Mouse (Mus musculus): ENCODE results near the gene Carmil1. TPM values are rescaled to one million over a fixed set of nuclear protein-coding genes. Genes with fewer than 3 reads are reported as not detected.

The Carmil1 gene
- total RNA-seq, 2 experiments from 2014 or later, result 2.9 to 3.8 TPM

GRCm38 (mm10) chr13:24264760-24265159, 15.8 kb downstream of the Carmil1 start:
- DNase-seq, result no peak
- intact Hi-C loops (cut with DNase I; ENCODE audit: low total_unique reads), result no loop called here

DNA sequence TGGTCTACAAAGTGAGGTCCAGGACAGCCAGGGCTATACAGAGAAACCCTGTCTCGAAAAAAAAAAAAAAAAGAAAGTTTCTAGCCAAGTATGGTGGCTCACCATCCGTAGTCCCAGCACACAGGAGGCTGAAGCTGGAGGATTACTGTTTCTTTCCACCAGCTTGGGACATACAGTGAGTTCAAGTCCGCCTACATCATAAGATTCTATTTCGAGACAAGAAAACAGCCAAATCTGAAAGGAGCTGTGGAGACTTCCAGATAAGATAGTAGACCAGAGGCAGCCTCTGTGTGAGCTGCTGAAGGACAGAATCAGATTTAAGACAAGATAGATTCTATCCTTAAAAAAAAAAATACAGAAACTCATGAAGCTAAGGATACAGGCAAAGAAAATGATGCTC, 17.0 kb downstream of the Carmil1 start:
- intact Hi-C loops (cut with DNase I; ENCODE audit: low total_unique reads), result no loop called here

GRCm38 (mm10) chr13:24260751-24261591, 19.6 kb downstream of the Carmil1 start:
- intact Hi-C loops (cut with DNase I; ENCODE audit: low total_unique reads), result no loop called here

More for the DNA sequence above, 17.0 kb downstream of the Carmil1 start:
- no peak for DNase-seq

GRCm38 (mm10) chr13:24257809-24258208, 22.8 kb downstream of the Carmil1 start:
- no peak for DNase-seq
- intact Hi-C loops (cut with DNase I; ENCODE audit: low total_unique reads), result no loop called here

More at GRCm38 (mm10) chr13:24260751-24261591, 19.6 kb downstream of the Carmil1 start:
- DNase-seq, result no peak

GRCm38 (mm10) chr13:24253989-24254388, 26.6 kb downstream of the Carmil1 start:
- intact Hi-C loops (cut with DNase I; ENCODE audit: low total_unique reads), result no loop called here
- peak; percentile 18 for DNase-seq

GRCm38 (mm10) chr13:24253551-24253950, 27.0 kb downstream of the Carmil1 start:
- DNase-seq, result no peak
- intact Hi-C loops (cut with DNase I; ENCODE audit: low total_unique reads), result no loop called here

DNA sequence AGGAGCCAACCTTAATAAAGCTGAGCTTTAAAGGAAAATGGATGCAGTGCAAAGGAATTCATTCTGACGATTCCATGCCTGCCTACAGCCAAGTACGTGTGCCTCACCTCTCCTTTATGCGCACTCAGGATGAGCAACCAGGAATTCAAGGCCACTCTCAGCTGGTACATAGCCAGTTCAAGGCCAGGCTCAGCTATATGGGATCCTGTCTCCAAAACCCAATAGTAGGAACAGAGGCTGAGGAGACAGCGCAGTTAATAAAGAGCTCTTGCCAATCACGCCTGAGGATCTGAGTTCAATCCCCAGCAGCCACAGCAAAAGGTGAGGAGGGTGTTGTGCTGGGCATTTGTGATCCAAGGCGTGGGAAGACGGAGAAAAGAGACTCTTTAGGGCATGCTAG, 29.4 kb downstream of the Carmil1 start:
- DNase-seq, result no peak
- intact Hi-C loops (cut with DNase I; ENCODE audit: low total_unique reads), result no loop called here

GRCm38 (mm10) chr13:24247928-24248327, 32.7 kb downstream of the Carmil1 start:
- intact Hi-C loops (cut with DNase I; ENCODE audit: low total_unique reads), result no loop called here
- no peak for DNase-seq

DNA sequence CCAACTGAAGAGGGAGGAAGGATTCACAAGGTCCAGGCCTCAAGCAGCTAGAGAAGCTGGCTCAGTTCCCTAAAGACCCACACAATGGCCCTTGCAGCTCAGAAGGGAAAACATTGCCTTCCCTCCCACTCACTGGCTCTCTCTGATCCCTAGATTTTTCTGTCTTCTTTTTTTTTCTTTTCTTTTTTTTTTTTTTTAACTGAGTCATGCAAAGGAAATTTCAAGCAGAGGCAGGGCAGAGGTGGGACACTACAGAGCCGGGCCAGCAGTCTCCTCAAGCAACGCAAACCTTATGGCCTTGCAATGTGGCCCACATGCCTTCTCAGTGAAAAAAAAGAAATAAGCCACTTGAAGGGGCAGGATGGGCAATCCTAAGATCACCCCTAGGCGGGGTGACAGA, 33.2 kb downstream of the Carmil1 start:
- intact Hi-C loops (cut with DNase I; ENCODE audit: low total_unique reads), result no loop called here
- no peak for DNase-seq

- DNase-seq, result no peak
- intact Hi-C loops (cut with DNase I; ENCODE audit: low total_unique reads), result no loop called here
These were observed 34.3 kb downstream of the Carmil1 start for GRCm38 (mm10) chr13:24246266-24246665.

- no peak for DNase-seq
- intact Hi-C loops (cut with DNase I; ENCODE audit: low total_unique reads), result no loop called here
These were observed 36.0 kb downstream of the Carmil1 start for GRCm38 (mm10) chr13:24244613-24245012.

DNA sequence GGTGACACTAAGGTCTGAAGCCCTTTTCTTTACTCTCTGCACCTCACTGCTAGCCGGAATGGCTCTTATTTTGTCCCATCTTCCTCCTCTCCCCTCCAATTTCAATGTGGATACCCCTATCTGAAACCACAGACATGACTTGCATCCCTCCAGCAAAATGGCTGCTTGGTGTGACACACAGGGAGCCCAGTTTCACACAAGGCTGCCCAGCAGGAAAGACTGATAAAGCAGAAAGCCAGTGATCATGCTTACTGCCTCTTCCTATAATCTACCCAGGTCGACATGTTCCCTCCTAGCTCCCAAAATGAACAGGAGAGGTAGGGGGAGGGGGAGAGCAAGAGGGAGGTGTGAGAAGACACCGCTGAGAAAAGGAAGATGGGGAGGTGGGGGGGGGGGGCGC, 36.6 kb downstream of the Carmil1 start:
- intact Hi-C loops (cut with DNase I; ENCODE audit: low total_unique reads), result no loop called here
- DNase-seq, result no peak

DNA sequence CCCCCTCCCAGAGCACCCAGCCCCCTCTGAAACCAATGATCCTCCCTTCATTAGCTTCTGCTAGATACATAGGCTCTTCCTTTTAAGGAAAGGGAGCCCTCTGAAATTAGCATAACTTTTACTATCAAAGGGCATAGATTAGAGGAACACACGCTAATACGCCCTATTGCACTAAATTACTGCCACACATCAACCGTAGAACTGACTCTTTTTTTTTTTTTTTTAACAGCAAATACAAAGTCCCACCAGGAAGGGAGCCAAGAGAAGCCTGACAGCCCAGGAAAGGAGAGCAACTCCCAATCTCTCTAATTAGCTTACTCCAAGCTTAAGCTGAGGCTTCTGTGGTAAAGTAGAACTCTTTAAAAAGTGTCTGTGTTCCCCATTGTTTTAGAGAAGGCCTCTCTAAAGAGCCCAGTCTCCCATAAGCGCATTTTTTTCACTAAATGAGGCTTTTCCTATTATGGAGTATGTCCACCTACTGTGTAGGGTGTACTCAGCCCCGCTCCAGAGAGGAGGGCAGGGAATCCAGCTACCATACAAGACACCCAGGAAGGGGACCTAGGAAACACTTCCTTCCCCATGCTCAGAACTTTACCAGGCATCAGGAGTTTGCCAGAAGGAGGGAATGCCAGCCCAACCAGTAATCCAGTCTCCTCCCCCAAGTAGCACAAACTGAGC, 38.0 kb downstream of the Carmil1 start:
- intact Hi-C loops (cut with DNase I; ENCODE audit: low total_unique reads), result no loop called here
- DNase-seq, result no peak

GRCm38 (mm10) chr13:24241201-24241600, 39.4 kb downstream of the Carmil1 start:
- no peak for DNase-seq
- intact Hi-C loops (cut with DNase I; ENCODE audit: low total_unique reads), result no loop called here

DNA sequence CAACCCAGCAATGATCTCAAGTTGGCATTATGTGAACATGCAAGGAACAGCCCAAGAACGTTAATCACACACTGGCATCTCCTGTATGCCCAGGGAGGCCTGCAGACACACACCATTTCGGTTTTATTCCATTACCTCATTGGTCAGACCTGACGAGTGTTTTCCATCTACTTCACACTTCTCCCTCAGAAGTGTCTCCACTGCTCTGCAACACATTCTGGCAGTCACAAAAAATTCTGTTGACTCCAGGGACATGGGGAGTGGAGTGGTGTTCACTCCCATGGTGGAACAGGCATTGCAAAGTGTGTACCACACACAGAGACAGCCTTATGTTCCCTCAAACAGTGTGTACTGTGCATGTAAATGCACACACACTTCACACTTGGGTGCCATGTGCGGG, 40.2 kb downstream of the Carmil1 start:
- intact Hi-C loops (cut with DNase I; ENCODE audit: low total_unique reads), result no loop called here
- DNase-seq, result no peak

DNA sequence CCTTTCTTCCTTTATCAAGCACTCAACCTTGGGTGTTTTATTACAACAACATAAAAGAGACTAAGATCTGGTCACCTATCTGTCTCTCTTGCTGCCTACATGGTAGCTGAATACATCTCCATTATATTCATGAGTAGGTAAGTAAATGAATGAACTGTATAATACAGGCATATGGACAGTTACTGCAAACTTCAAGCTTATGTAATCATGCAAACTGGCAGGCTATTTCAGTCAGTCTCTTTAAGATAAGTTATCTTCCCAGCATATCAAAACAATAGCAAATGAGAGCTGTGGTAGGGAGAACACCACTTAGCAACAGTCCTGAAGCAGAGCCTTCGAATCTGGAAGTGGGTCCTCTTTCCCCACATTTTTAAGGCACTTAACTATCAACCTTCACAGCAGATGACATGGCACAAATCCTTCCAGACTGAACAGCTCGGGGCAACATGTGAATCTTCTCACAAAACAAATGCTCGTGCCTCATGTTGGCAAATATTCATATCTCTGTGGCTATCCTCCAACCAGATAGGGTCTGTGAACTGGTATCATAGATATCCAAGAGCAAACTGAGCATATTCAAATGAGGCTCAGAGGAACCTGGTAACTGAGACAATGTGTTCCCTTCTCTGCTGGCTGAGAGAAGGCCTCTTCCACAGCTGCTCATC, 42.0 kb downstream of the Carmil1 start:
- intact Hi-C loops (cut with DNase I; ENCODE audit: low total_unique reads), result no loop called here
- DNase-seq, result no peak

- DNase-seq, result no peak
- intact Hi-C loops (cut with DNase I; ENCODE audit: low total_unique reads), result no loop called here
These were observed 43.9 kb downstream of the Carmil1 start for GRCm38 (mm10) chr13:24236736-24237135.

DNA sequence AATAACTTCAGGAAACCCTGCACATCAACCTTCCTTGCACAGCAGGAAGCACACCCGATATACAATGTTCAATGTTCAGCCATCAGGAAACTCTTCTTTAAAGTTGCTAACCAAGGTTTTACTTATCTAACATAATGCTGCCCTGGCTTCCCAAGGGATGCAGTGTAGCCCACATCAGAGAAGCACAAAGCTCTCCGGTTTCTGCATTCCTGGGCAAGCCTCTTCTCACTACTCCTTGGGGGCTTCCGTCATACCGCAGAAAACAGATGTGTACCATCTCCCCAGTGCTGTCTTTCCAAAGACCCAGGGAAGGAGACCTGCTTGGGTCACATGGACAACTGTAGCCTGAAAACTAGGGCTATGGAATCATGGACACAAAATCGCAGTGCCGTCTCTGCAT, 47.8 kb downstream of the Carmil1 start:
- no peak for DNase-seq
- intact Hi-C loops (cut with DNase I; ENCODE audit: low total_unique reads), result no loop called here

DNA sequence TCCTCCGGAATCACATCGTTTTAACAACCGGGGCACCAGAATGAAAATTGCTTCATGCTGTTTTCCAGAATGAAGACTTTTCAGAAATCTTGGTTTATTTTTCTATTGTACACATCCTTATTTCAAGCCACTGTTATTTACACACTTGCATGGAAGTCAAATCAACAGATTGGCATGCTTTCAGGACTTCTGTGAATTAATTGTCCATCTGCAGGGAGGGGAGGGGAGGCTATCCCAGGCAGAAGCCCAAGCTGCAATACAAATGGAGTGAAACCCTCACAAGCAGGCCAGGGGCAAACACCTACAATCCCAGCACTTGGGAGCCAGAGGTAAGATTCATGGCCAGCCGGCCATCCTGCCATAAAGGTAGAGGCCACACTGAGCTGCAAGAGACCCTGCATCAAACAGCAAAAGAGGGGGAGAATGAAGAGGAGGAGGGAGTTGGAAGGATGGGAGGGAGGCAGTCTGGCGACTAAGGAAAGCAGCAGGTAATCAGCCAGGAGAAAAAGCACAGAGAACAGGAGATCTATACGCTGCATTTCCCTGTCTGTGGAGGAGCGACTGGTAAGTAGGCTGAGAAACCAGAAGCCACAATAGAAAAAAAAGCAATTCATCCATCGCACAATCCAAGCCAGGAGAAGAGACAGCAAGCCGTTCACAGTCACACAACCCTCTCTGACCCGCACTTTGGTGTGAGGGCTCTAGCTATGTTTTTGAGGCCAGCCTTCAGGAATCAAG, 48.7 kb downstream of the Carmil1 start:
- intact Hi-C loops (cut with DNase I; ENCODE audit: low total_unique reads), result no loop called here

GRCm38 (mm10) chr13:24231146-24231545, 49.4 kb downstream of the Carmil1 start:
- no peak for DNase-seq
- intact Hi-C loops (cut with DNase I; ENCODE audit: low total_unique reads), result no loop called here

More for the DNA sequence above, 48.7 kb downstream of the Carmil1 start:
- DNase-seq, result no peak
